8 mouse cellular contexts compared by ENCODE assay signal in genomic region chr8:3676131-3676992, GRCm38 (mm10). TPM values are rescaled to one million over a fixed set of nuclear protein-coding genes. Genes with fewer than 3 reads are reported as not detected.
A peak's percentile ranks its signal among the peaks of the same experiment; 100 is the strongest.
DNase-seq lines count a peak whose midpoint lies in the region; ATAC-seq lines count a peak whose summit lies in the region.

Gene Trappc5 (plus strand): TSS chr8:3676299.

- no peaks in the 10 kb centered on the region for H3K27me3 ChIP-seq in heart, embryonic 14.5 days (ENCODE audit: control insufficient read depth, insufficient read depth, low read length)
- no peaks in the 10 kb centered on the region for H3K27me3 ChIP-seq in liver, embryonic 13.5 days
- H3K27me3 ChIP-seq in stomach, embryonic 16.5 days (ENCODE audit: control insufficient read depth, insufficient read depth, low read length): no peaks in the 10 kb centered on the region

- H3K4me3 ChIP-seq in heart, embryonic 14.5 days (ENCODE audit: control insufficient read depth in 1 of 2, insufficient read depth in 1 of 2, low read depth in 1 of 2, low read length in 2 of 2): peak within 1 kb of the TSS; percentile 91 to 98
- peak within 1 kb of the TSS; percentile 92 for H3K4me3 ChIP-seq in liver, embryonic 13.5 days (replicated peaks)
- peak within 1 kb of the TSS; percentile 99 for H3K4me3 ChIP-seq in stomach, embryonic 16.5 days (replicated peaks; ENCODE audit: low read length)

- peak; percentile 82 for DNase-seq in c-Kit-negative CD71-positive TER-119-positive erythroid progenitor cells, embryonic 14.5 days (ENCODE audit: low read depth, low spot score)
- DNase-seq in fibroblast of lung, adult 2 months (ENCODE audit: low read depth): peak; percentile 75
- peak; percentile 96 for DNase-seq in kidney, postnatal 14 days
- DNase-seq in liver, embryonic 13.5 days: peak; percentile 90
- DNase-seq in neural tube, embryonic 10.5 days (ENCODE audit: extremely low spot score, low spot score): peak; percentile 94

- peaks cover 28% of the 10 kb centered on the region for H3K36me3 ChIP-seq in heart, embryonic 14.5 days (ENCODE audit: control insufficient read depth, insufficient read depth, low read length)
- H3K36me3 ChIP-seq in liver, embryonic 13.5 days: peaks cover 29% of the 10 kb centered on the region
- H3K36me3 ChIP-seq in stomach, embryonic 16.5 days (ENCODE audit: control insufficient read depth, insufficient read depth, low read length): peaks cover 24% of the 10 kb centered on the region

- H3K9ac ChIP-seq in heart, embryonic 14.5 days (ENCODE audit: low read length): peak within 1 kb of the TSS; percentile 97
- peak within 1 kb of the TSS; percentile 95 for H3K9ac ChIP-seq in liver, embryonic 13.5 days
- peak within 1 kb of the TSS; percentile 88 for H3K9ac ChIP-seq in stomach, embryonic 16.5 days (ENCODE audit: low read length)

- peaks cover 2 to 15% of the 10 kb centered on the region in 2 experiments; a peak in 3 of 4 replicates for H3K4me1 ChIP-seq in heart, embryonic 14.5 days (ENCODE audit: control insufficient read depth in 2 of 2, insufficient read depth in 2 of 2, low read length in 2 of 2)
- H3K4me1 ChIP-seq in liver, embryonic 13.5 days (replicated peaks): peaks cover 33% of the 10 kb centered on the region
- H3K4me1 ChIP-seq in stomach, embryonic 16.5 days (ENCODE audit: control insufficient read depth, insufficient read depth, low read length): peaks cover 11% of the 10 kb centered on the region

- no peaks in the 10 kb centered on the region for H3K9me3 ChIP-seq in heart, embryonic 14.5 days (ENCODE audit: control insufficient read depth, low read length)
- H3K9me3 ChIP-seq in liver, embryonic 13.5 days (replicated peaks): no peaks in the 10 kb centered on the region
- H3K9me3 ChIP-seq in stomach, embryonic 16.5 days (replicated peaks; ENCODE audit: control insufficient read depth, low read length): no peaks in the 10 kb centered on the region

- H3K27ac ChIP-seq in heart, embryonic 14.5 days (replicated peaks in 1 of 2; ENCODE audit: control insufficient read depth in 1 of 2, insufficient read depth in 1 of 2, low read depth in 2 of 2, low read length in 2 of 2): peak within 1 kb of the TSS; percentile 86 to 94
- H3K27ac ChIP-seq in liver, embryonic 13.5 days: peak within 1 kb of the TSS; percentile 89
- peak within 1 kb of the TSS; percentile 90 for H3K27ac ChIP-seq in stomach, embryonic 16.5 days (ENCODE audit: low read length)

- peak; percentile 82 for ATAC-seq in CD4-positive, CD25-positive, alpha-beta regulatory T cell, adult 4 months
- peak; percentile 85 for ATAC-seq in heart, embryonic 14.5 days (ENCODE audit: insufficient number of reproducible peaks, insufficient read depth, low FRiP score, low read depth)
- peak; percentile 91 for ATAC-seq in liver, embryonic 13.5 days (ENCODE audit: low read depth)
- ATAC-seq in stomach, embryonic 16.5 days (ENCODE audit: insufficient read depth, low FRiP score): peak; percentile 92

- 1% methylated on average over 61 of the region's 61 CpGs for WGBS in heart, embryonic 14.5 days
- WGBS in liver, embryonic 13.5 days (ENCODE audit: insufficient replicate concordance): 1% methylated on average over 61 of the region's 61 CpGs
- 1% methylated on average over 61 of the region's 61 CpGs for WGBS in stomach, embryonic 16.5 days

- H3K4me2 ChIP-seq in heart, embryonic 14.5 days (ENCODE audit: low read length): peak within 1 kb of the TSS; percentile 84
- H3K4me2 ChIP-seq in liver, embryonic 13.5 days: peak within 1 kb of the TSS; percentile 80
- peak within 1 kb of the TSS; percentile 82 for H3K4me2 ChIP-seq in stomach, embryonic 16.5 days (ENCODE audit: low read depth, low read length)

RNA-seq across cellular contexts. Expression of gene Trappc5, which starts in this region (rescaled TPM):
- 10 to 100 TPM; 20.3 to 32.6 TPM for polyA plus RNA-seq in CD4-positive, CD25-positive, alpha-beta regulatory T cell, adult 4 months (2017; shearing (Covaris generic))
- 27.6 and 28.4 TPM in 2 replicates for polyA plus RNA-seq in heart, embryonic 14.5 days (2014; fragmentation: Nextera tagmentation; extraction: Ambion mirVana)
- polyA plus RNA-seq in liver, embryonic 13.5 days (2015; fragmentation: Nextera tagmentation; extraction: Ambion mirVana): 18.6 and 18.7 TPM in 2 replicates
- polyA plus RNA-seq in stomach, embryonic 16.5 days (2015; fragmentation: Nextera tagmentation; extraction: Ambion mirVana): 38.0 and 38.5 TPM in 2 replicates

Comparison
In these comparisons a context has a peak if more than half of its experiments do, and no peak if none do; other contexts are left out.
1. Peak in every context shown above with its lines: DNase-seq, ATAC-seq, H3K4me3 ChIP-seq and H3K27ac ChIP-seq.